Mouse (Mus musculus) heart, adult 10 weeks (tissue): ENCODE measurements around the gene Dvl3. TPM values are rescaled to one million over a fixed set of nuclear protein-coding genes. Genes with fewer than 3 reads are reported as not detected.

Experiments used
- polyA plus RNA-seq: library from polyadenylated mRNA; stranded (reverse); fragments of 350-450 nt; fragmentation: Illumina TruSeq; extraction: RNeasy Lipid Tissue Mini Kit (QIAGEN cat#74804); gene quantifications from one replicate; pipeline ENCODE4 v1.2.3, GENCODE M21; 2014; ENCODE audit warnings: low read depth, low replicate concordance

Dvl3 gene
- polyA plus RNA-seq = 34.4 TPM

GRCm38 (mm10) chr16:20516726-20517201 lies at the start of gene Dvl3:
Gene Dvl3 (plus strand): TSS chr16:20516982.

DNA sequence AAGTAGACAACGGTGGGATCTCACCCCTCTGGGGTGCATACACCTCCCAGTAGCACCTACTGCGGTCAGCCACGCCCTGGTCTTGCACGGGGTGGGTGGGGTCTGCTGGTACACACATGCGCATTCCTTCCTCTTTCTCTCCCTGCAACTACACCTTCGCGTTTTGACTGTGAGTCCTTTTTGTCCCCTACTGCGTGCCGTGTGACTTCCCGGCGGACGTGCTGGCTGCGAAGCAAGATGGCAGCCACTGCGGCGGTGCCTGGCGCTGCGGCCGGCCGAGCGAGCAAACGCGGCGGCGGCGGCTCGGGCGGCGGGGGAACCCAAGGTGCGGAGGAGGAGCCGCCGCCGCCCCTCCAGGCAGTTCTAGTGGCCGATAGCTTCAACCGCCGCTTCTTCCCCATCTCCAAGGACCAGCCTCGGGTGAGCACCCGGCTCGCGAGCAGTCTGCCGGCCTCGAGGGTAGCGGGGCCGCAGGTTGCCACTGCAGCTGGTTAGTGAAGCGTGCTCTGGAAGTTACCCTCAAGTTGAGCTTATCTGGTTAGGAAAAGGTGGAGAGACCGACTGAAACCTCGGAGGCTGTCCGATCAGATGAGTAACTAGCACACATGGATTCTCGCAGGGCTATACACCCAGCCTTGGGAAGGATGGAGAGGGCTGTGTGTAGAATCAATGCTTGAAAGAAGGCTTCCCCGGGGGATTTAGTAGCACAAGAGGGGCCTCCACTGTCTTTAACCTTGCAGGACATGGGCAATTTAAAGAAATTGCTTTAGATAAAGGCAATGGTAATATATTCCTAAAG lies 17.9 kb upstream of the Dvl3 start, which contains the start of gene Eif2b5:
TSS of gene Eif2b5 (plus strand) at position 141 of the 799 bp plus-strand sequence.

GRCm38 (mm10) chr16:20535296-20536080 lies 18.7 kb downstream of the Dvl3 start, which contains the start of gene Ap2m1:
Gene Ap2m1 (plus strand): TSS chr16:20535478.

DNA sequence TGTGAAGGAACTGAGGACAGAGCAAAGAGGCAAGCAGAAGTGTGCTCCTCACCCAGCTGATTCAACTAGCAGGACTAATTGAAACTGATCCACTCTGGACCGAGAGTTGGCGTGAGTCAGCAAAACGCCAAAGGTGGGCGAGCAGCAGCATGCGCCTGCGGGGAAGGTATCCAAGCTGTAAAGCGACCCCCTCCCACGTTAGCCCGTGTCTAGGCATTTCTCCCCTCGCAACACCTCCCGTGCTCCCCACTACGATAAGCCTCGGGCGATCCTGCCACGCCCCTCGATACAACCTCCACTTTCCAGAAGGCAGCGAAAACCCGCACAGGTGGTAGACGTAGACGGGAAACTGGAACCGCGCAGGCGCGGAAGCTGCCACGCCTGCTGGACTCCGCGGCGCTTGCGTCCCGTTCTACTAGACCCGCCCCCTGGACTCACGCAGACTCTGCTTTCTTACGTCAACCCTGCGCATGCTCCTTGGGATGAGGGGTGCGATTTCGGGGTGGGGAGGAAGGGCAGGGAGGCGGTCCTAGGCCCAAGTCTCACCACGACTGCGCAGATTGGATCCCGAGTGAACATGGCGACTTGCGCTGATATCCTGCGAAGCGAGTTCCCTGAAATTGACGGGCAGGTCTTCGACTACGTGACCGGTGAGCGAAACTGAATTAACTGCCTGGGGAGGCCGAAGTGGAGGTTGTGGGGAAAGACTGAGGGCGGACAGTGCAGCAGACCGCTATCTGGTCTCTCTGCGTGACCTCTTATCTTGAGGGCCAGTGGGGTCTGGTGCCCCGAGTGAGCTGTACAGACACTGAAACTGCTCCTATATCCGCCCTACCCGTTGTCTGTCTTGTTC lies 31.5 kb downstream of the Dvl3 start, which contains the start of gene Abcf3:
TSS of gene Abcf3 (plus strand) at position 482 of the 853 bp plus-strand sequence.

Other genes with a start within 250 kb of the Dvl3 start
- gene Parl, start 214.6 kb upstream of the Dvl3 start, polyA plus RNA-seq = 68.4 TPM
- 0.26 TPM for gene Cyp2ab1, start 191.6 kb upstream of the Dvl3 start, polyA plus RNA-seq
- gene Abcc5, start 90.6 kb upstream of the Dvl3 start, polyA plus RNA-seq = 47.1 TPM
- gene Eif2b5, start 18.2 kb upstream of the Dvl3 start, polyA plus RNA-seq = 59.9 TPM
- gene Ap2m1, start 18.5 kb downstream of the Dvl3 start, polyA plus RNA-seq = 211 TPM
- gene Abcf3, start 31.6 kb downstream of the Dvl3 start, polyA plus RNA-seq = 55.8 TPM
- gene Vwa5b2, start 72.5 kb downstream of the Dvl3 start, polyA plus RNA-seq = not detected
- gene Eef1akmt4, start 94.6 kb downstream of the Dvl3 start, polyA plus RNA-seq = 6.5 TPM
- gene Gm49333, start 94.6 kb downstream of the Dvl3 start, polyA plus RNA-seq = 0.47 TPM
- 10.7 TPM for gene Alg3, start 94.8 kb downstream of the Dvl3 start, polyA plus RNA-seq
- gene Camk2n2, start 104.3 kb downstream of the Dvl3 start, polyA plus RNA-seq = 0.60 TPM
- gene Ece2, start 112.8 kb downstream of the Dvl3 start, polyA plus RNA-seq = 0.29 TPM
- 182 TPM for gene Psmd2, start 134.7 kb downstream of the Dvl3 start, polyA plus RNA-seq
- 230 TPM for gene Eif4g1, start 151.3 kb downstream of the Dvl3 start, polyA plus RNA-seq
- gene Fam131a, start 176.3 kb downstream of the Dvl3 start, polyA plus RNA-seq = 30.1 TPM
- gene Polr2h, start 200.7 kb downstream of the Dvl3 start, polyA plus RNA-seq = 18.3 TPM
- gene Clcn2, start 200.8 kb downstream of the Dvl3 start, polyA plus RNA-seq = 3.7 TPM
- gene Chrd, start 216.1 kb downstream of the Dvl3 start, polyA plus RNA-seq = 2.7 TPM
- 0.39 TPM for gene Thpo, start 217.5 kb downstream of the Dvl3 start, polyA plus RNA-seq